16 mouse cellular contexts compared by ENCODE assay signal in genomic region chr9:122051096-122051495, GRCm38 (mm10). TPM values are rescaled to one million over a fixed set of nuclear protein-coding genes. Genes with fewer than 3 reads are reported as not detected.
DNase-seq lines count a peak whose midpoint lies in the region; ATAC-seq and TF ChIP-seq lines count a peak whose summit lies in the region.
"Had no signal": no experiment of that assay in that cellular context is flagged by ENCODE, and none has a peak within 500 bp of the region (broad histone marks: within the 10 kb centered on the region; RNA-seq: fewer than 3 reads in every experiment).

No protein-coding gene starts in this region.

- no peaks in the 10 kb centered on the region for H3K27me3 ChIP-seq in hindbrain, embryonic 10.5 days (ENCODE audit: insufficient read depth, poor library complexity, severe bottlenecking)
- H3K27me3 ChIP-seq in hindbrain, embryonic 12.5 days, result no peaks in the 10 kb centered on the region

- no peak overlapping the region for H3K4me2 ChIP-seq in hindbrain, embryonic 12.5 days (replicated peaks)

- DNase-seq in cerebellum, adult 11-12 months, result peak; percentile 46
- no peak for DNase-seq in cerebellum, adult 11 months
- DNase-seq in hindbrain, embryonic 10.5 days (ENCODE audit: low spot score), result no peak
- peak; percentile 27 for DNase-seq in lung, postnatal 25 days (ENCODE audit: low spot score)
- DNase-seq in lung, postnatal 10 days, result no peak
- no peak for DNase-seq in layer of hippocampus, adult 2 months (ENCODE audit: low spot score in 2 of 2)
- no peak for DNase-seq in liver
- DNase-seq: forebrain, postnatal 0 days; heart, adult 11 months; heart, postnatal 10 days; kidney, adult 9 months; layer of hippocampus, adult 9-11 months; right cerebral cortex, adult 18-20 months had no signal

- H3K9ac ChIP-seq in hindbrain, embryonic 12.5 days, result no peak overlapping the region
- H3K9ac ChIP-seq: forebrain, postnatal 0 days had no signal

- no peak overlapping the region for H3K4me3 ChIP-seq in hindbrain, embryonic 10.5 days
- no peak overlapping the region for H3K4me3 ChIP-seq in hindbrain, embryonic 12.5 days
- no peak overlapping the region for H3K4me3 ChIP-seq in layer of hippocampus, adult 2 months

- H3K9me3 ChIP-seq in hindbrain, embryonic 10.5 days, result no peaks in the 10 kb centered on the region
- no peaks in the 10 kb centered on the region for H3K9me3 ChIP-seq in hindbrain, embryonic 12.5 days (replicated peaks)

- H3K27ac ChIP-seq in hindbrain, embryonic 10.5 days, result peak overlapping the region; percentile 77; the same call in 1 of the 2 replicates
- no peak overlapping the region for H3K27ac ChIP-seq in hindbrain, embryonic 12.5 days
- no peak overlapping the region for H3K27ac ChIP-seq in layer of hippocampus, adult 2 months
- H3K27ac ChIP-seq: hindbrain, postnatal 0 days had no signal

- H3K36me3 ChIP-seq in hindbrain, embryonic 10.5 days, result no peaks in the 10 kb centered on the region
- H3K36me3 ChIP-seq in hindbrain, embryonic 12.5 days, result no peaks in the 10 kb centered on the region

- no peak for TF ChIP-seq CTCF in layer of hippocampus, adult 2 months (conservative IDR thresholded peaks at IDR 0.05)

- no peak for ATAC-seq in hindbrain, embryonic 12.5 days (ENCODE audit: low FRiP score)
- ATAC-seq: forebrain, postnatal 0 days; hindbrain, postnatal 0 days had no signal

- WGBS in hindbrain, embryonic 10.5 days, result 69% methylated on average over 6 of the region's 6 CpGs
- WGBS in hindbrain, embryonic 12.5 days, result 64% methylated on average over 6 of the region's 6 CpGs

- peaks cover 23% of the 10 kb centered on the region for H3K4me1 ChIP-seq in hindbrain, embryonic 10.5 days (replicated peaks)
- H3K4me1 ChIP-seq in hindbrain, embryonic 12.5 days, result 0 out of 2 replicates have a peak, but pooled peaks cover 8% of the 10 kb centered on the region

RNA-seq across cellular contexts. Expression of gene Pomgnt2, which starts 54.2 kb away (rescaled TPM):
- 14.7 and 16.3 TPM in 2 replicates for polyA plus RNA-seq in hindbrain, embryonic 10.5 days (2016; fragmentation: Nextera tagmentation; extraction: Ambion mirVana)
- polyA plus RNA-seq in hindbrain, embryonic 12.5 days (2016; fragmentation: Nextera tagmentation; extraction: Ambion mirVana), result 14.7 and 17.3 TPM in 2 replicates
- 10 to 100 TPM; 41.4 to 41.7 TPM for total RNA-seq in layer of hippocampus, adult 2 months (2021)
- total RNA-seq: MEL had no signal

Comparison
In these comparisons a context has a peak if more than half of its experiments do, and no peak if none do; other contexts are left out.
1. DNase-seq: peak in cerebellum, adult 11-12 months (single experiment) and lung, postnatal 25 days (single experiment); none in cerebellum, adult 11 months (single experiment), hindbrain, embryonic 10.5 days (single experiment), lung, postnatal 10 days (single experiment), layer of hippocampus, adult 2 months (0 of 2) and liver (single experiment).